Mouse (Mus musculus) neural tube, embryonic 15.5 days (tissue): ENCODE measurements at regions not wholly inside any gene's neighbourhood (a gene's known extent, or its start where the extent isn't known, plus 50 kb on each side); places are given as distances from the start of the nearest gene placed in this dataset.

Experiments
- ATAC-seq: fragments of 200-750 bp; cut with Nextera tagmentation; 2 replicates; pipeline ENCODE4 v1.8.0; 2017; ENCODE audit warnings: mild to moderate bottlenecking, moderate TSS enrichment, moderate library complexity; ENCODE audit not compliant: low FRiP score
- H3K27ac ChIP-seq: fragments of 300-500 bp; sonication (generic); replicated peaks from 2 replicates; pipeline ENCODE4 v1.5.1; 2015; ENCODE audit warnings: mild to moderate bottlenecking, inconsistent platforms
- H3K27me3 ChIP-seq: fragments of 300-500 bp; sonication (generic); replicated peaks from 2 replicates; pipeline ENCODE4 v1.6.1; 2015; ENCODE audit warnings: inconsistent platforms
- H3K36me3 ChIP-seq: fragments of 300-500 bp; sonication (generic); 2 replicates; pipeline ENCODE4 v1.6.1; 2015; ENCODE audit warnings: inconsistent platforms
- H3K4me1 ChIP-seq: fragments of 300-500 bp; sonication (generic); 2 replicates; pipeline ENCODE4 v1.6.1; 2015; ENCODE audit warnings: inconsistent platforms
- H3K4me2 ChIP-seq: fragments of 300-500 bp; sonication (generic); 2 replicates; pipeline ENCODE4 v1.6.1; 2015; ENCODE audit warnings: inconsistent platforms, mild to moderate bottlenecking, moderate library complexity
- H3K4me3 ChIP-seq: fragments of 300-500 bp; sonication (generic); replicated peaks from 2 replicates; pipeline ENCODE4 v1.5.1; 2015; ENCODE audit warnings: mild to moderate bottlenecking, inconsistent platforms
- H3K9ac ChIP-seq: fragments of 300-500 bp; sonication (generic); replicated peaks from 2 replicates; pipeline ENCODE4 v1.6.1; 2015; ENCODE audit warnings: mild to moderate bottlenecking, inconsistent platforms
- H3K9me3 ChIP-seq: fragments of 300-500 bp; sonication (generic); replicated peaks from 2 replicates; pipeline ENCODE4 v1.6.1; 2016; ENCODE audit warnings: inconsistent platforms
- WGBS: fragments of 180-500 bp; shearing (Covaris S2); methylation state at CpG from one replicate; pipeline ENCODE4 v1.1.7; 2015; ENCODE audit warnings: mixed read lengths; 5-methylcytosine and 5-hydroxymethylcytosine counted together

- H3K4me2 ChIP-seq = no peak overlapping the region
- no peak overlapping the region for H3K27ac ChIP-seq
- H3K27me3 ChIP-seq = no peaks in the 10 kb centered on the region
- no peak overlapping the region for H3K4me3 ChIP-seq
- no peak for ATAC-seq
- no peaks in the 10 kb centered on the region for H3K9me3 ChIP-seq
- no peak overlapping the region for H3K9ac ChIP-seq
- WGBS = 91% methylated on average over 1 of the region's 1 CpGs
- no peaks in the 10 kb centered on the region for H3K4me1 ChIP-seq
- H3K36me3 ChIP-seq = no peaks in the 10 kb centered on the region
Measured at GRCm38 (mm10) chr7:58919863-58920262, 263.9 kb downstream of the Atp10a start.

- no peak overlapping the region for H3K27ac ChIP-seq
- no peaks in the 10 kb centered on the region for H3K27me3 ChIP-seq
- H3K9ac ChIP-seq = no peak overlapping the region
- no peaks in the 10 kb centered on the region for H3K4me1 ChIP-seq
- no peaks in the 10 kb centered on the region for H3K9me3 ChIP-seq
- H3K4me2 ChIP-seq = no peak overlapping the region
- ATAC-seq = no peak
- H3K4me3 ChIP-seq = no peak overlapping the region
- WGBS = 93% methylated on average over 1 of the region's 1 CpGs
- no peaks in the 10 kb centered on the region for H3K36me3 ChIP-seq
Measured at GRCm38 (mm10) chr7:58920283-58920682, 264.3 kb downstream of the Atp10a start.

- no peak overlapping the region for H3K27ac ChIP-seq
- no peaks in the 10 kb centered on the region for H3K36me3 ChIP-seq
- H3K4me2 ChIP-seq = no peak overlapping the region
- 95% methylated on average over 1 of the region's 1 CpGs for WGBS
- no peak overlapping the region for H3K4me3 ChIP-seq
- no peaks in the 10 kb centered on the region for H3K9me3 ChIP-seq
- no peak for ATAC-seq
- no peaks in the 10 kb centered on the region for H3K27me3 ChIP-seq
- H3K4me1 ChIP-seq = no peaks in the 10 kb centered on the region
- no peak overlapping the region for H3K9ac ChIP-seq
Measured at GRCm38 (mm10) chr7:58924975-58925374, 269.0 kb downstream of the Atp10a start.

- H3K36me3 ChIP-seq = no peaks in the 10 kb centered on the region
- no peak overlapping the region for H3K4me2 ChIP-seq
- no peak overlapping the region for H3K9ac ChIP-seq
- WGBS = 88% methylated on average over 2 of the region's 2 CpGs
- H3K4me3 ChIP-seq = no peak overlapping the region
- H3K27me3 ChIP-seq = no peaks in the 10 kb centered on the region
- H3K4me1 ChIP-seq = no peaks in the 10 kb centered on the region
- ATAC-seq = no peak
- H3K9me3 ChIP-seq = no peaks in the 10 kb centered on the region
- H3K27ac ChIP-seq = no peak overlapping the region
Measured at GRCm38 (mm10) chr7:58925406-58925805, 269.4 kb downstream of the Atp10a start.

- no peak overlapping the region for H3K27ac ChIP-seq
- no peak for ATAC-seq
- H3K4me2 ChIP-seq = no peak overlapping the region
- H3K27me3 ChIP-seq = no peaks in the 10 kb centered on the region
- H3K4me3 ChIP-seq = no peak overlapping the region
- H3K36me3 ChIP-seq = no peaks in the 10 kb centered on the region
- WGBS = 90% methylated on average over 2 of the region's 2 CpGs
- H3K9ac ChIP-seq = no peak overlapping the region
- no peaks in the 10 kb centered on the region for H3K4me1 ChIP-seq
- no peaks in the 10 kb centered on the region for H3K9me3 ChIP-seq
Measured at GRCm38 (mm10) chr7:58957448-58957847, 271.1 kb upstream of the Ube3a start.

GRCm38 (mm10) chr7:59007196-59007595, 221.4 kb upstream of the Ube3a start:
- no peak overlapping the region for H3K4me3 ChIP-seq
- no peaks in the 10 kb centered on the region for H3K4me1 ChIP-seq
- no peaks in the 10 kb centered on the region for H3K36me3 ChIP-seq
- H3K4me2 ChIP-seq = no peak overlapping the region
- no peaks in the 10 kb centered on the region for H3K9me3 ChIP-seq
- no peaks in the 10 kb centered on the region for H3K27me3 ChIP-seq
- no peak overlapping the region for H3K27ac ChIP-seq
- no peak for ATAC-seq
- WGBS = 57% methylated on average over 2 of the region's 2 CpGs
- H3K9ac ChIP-seq = no peak overlapping the region

- no peaks in the 10 kb centered on the region for H3K4me1 ChIP-seq
- H3K9me3 ChIP-seq = no peaks in the 10 kb centered on the region
- H3K4me3 ChIP-seq = no peak overlapping the region
- WGBS = 80% methylated on average over 9 of the region's 9 CpGs
- H3K27ac ChIP-seq = no peak overlapping the region
- H3K27me3 ChIP-seq = no peaks in the 10 kb centered on the region
- H3K4me2 ChIP-seq = no peak overlapping the region
- ATAC-seq = no peak
- no peaks in the 10 kb centered on the region for H3K36me3 ChIP-seq
- no peak overlapping the region for H3K9ac ChIP-seq
Measured at GRCm38 (mm10) chr7:59013449-59014301, 214.9 kb upstream of the Ube3a start.

- no peaks in the 10 kb centered on the region for H3K4me1 ChIP-seq
- no peak overlapping the region for H3K9ac ChIP-seq
- no peaks in the 10 kb centered on the region for H3K27me3 ChIP-seq
- H3K27ac ChIP-seq = no peak overlapping the region
- 33% methylated on average over 6 of the region's 6 CpGs for WGBS
- no peak overlapping the region for H3K4me2 ChIP-seq
- ATAC-seq = peak; percentile 55
- no peaks in the 10 kb centered on the region for H3K9me3 ChIP-seq
- no peak overlapping the region for H3K4me3 ChIP-seq
- no peaks in the 10 kb centered on the region for H3K36me3 ChIP-seq
Measured at GRCm38 (mm10) chr7:59014302-59014677, 214.3 kb upstream of the Ube3a start.

- no peak overlapping the region for H3K9ac ChIP-seq
- 56% methylated on average over 2 of the region's 2 CpGs for WGBS
- no peak overlapping the region for H3K4me3 ChIP-seq
- H3K9me3 ChIP-seq = no peaks in the 10 kb centered on the region
- ATAC-seq = no peak
- H3K27me3 ChIP-seq = no peaks in the 10 kb centered on the region
- no peaks in the 10 kb centered on the region for H3K4me1 ChIP-seq
- no peak overlapping the region for H3K4me2 ChIP-seq
- H3K36me3 ChIP-seq = no peaks in the 10 kb centered on the region
- H3K27ac ChIP-seq = no peak overlapping the region
Measured at GRCm38 (mm10) chr7:59027437-59027836, 201.1 kb upstream of the Ube3a start.
